Mouse (Mus musculus) layer of hippocampus, postnatal 25 days (tissue): ENCODE measurements around the gene Mtus2. TPM values are rescaled to one million over a fixed set of nuclear protein-coding genes. Genes with fewer than 3 reads are reported as not detected.

Source experiments
- DNase-seq, 2 experiments: peaks; one replicate each; pipeline ENCODE4 v3.0.0; 2022; ENCODE audit warnings: mixed read lengths in 2 of 2, low spot score in 1 of 2; ENCODE audit errors: extremely low spot score in 1 of 2
- total RNA-seq, 2 experiments: library from RNA; stranded (reverse); gene quantifications; 2 replicates each; pipeline ENCODE4 v1.2.3; 2021

The Mtus2 gene
- total RNA-seq, 2 experiments from 2014 or later: 30.0 to 35.6 TPM

- DNase-seq: no peak
Observed at GRCm38 (mm10) chr5:148026401-148027349, 69.6 kb downstream of the Mtus2 start.

GRCm38 (mm10) chr5:148027985-148028384 lies 70.9 kb downstream of the Mtus2 start:
- no peak for DNase-seq

GRCm38 (mm10) chr5:148041661-148042060 lies 84.5 kb downstream of the Mtus2 start:
- no peak for DNase-seq

GRCm38 (mm10) chr5:148048200-148048599 lies 91.1 kb downstream of the Mtus2 start:
- no peak for DNase-seq

- no peak for DNase-seq
Observed at GRCm38 (mm10) chr5:148049304-148049703, 92.2 kb downstream of the Mtus2 start.

DNA sequence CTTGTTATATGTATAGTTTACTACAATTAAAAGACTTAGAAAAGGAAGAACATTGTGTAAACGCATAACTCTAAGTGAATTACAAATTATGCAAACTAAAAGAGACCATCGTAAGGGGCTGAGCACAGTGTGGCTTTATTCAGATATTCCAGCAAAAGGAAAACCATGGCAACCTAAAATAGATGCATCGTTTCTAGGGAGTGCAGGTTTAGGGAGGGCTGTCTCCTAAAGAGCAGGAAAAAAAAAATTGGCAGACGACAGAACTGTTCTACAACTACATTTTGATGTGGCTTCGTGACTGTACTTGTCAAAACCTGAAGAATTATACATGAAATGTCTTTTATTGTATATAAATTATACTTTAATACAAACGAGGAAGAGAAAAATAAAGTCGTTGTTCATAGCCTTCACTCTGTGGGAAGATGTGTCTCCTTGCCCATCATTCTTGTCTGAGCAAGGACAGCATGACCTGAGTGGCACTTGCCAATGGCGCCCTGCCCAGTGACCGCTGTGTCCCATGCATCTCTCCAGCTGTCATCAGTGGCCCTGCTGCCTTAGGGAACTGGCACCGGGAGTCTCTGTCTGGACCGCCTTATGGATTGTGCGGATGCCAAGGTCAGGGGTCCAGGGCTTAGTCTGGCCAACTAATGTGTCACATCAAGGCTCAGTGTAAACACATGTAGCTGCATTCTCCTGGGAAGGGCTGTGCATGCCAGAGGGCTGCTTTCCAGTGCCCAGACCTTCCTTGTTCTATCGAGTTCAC lies 95.9 kb downstream of the Mtus2 start:
- DNase-seq: no peak

- no peak for DNase-seq
Observed at GRCm38 (mm10) chr5:148053609-148053990, 96.5 kb downstream of the Mtus2 start.

DNA sequence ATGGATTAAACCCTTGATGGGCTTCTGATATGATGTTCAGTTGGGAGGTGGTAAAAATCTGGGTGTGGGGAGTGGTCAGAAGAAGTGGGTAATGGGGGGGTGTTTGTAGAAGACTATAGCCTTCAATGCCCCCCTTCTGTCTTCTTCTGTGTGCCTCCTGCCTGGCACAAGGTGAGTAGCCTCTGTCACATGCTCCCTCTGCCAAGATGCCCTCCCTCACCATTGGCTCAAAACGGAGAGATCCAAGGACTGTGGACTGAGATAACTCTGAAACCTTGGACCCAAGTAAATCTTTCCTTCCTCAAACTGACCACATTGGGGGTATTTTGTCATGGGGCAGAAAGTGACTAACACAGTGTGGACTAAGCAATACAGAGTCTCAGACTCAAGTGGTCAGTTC lies 99.7 kb downstream of the Mtus2 start:
- DNase-seq: no peak

DNA sequence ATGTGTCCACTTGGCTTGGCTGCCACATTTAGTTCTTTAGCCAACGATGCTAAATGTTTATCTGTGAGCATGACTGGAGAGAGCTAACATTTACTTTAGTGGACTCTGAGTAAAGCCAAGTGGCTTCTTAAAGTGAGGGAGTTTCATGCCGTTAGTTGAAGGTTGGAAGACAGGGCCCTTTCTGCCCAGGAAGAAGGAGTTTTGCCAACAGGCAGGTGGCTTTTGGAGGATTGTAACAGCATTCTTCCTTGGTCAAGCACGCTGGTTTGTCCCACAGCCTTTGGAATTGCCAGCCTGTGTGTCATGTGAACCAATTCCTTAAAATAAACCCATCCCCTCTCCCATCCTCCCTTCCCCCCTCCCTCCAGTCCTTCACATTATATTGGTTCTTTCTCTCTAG lies 100.3 kb downstream of the Mtus2 start:
- DNase-seq: no peak

DNA sequence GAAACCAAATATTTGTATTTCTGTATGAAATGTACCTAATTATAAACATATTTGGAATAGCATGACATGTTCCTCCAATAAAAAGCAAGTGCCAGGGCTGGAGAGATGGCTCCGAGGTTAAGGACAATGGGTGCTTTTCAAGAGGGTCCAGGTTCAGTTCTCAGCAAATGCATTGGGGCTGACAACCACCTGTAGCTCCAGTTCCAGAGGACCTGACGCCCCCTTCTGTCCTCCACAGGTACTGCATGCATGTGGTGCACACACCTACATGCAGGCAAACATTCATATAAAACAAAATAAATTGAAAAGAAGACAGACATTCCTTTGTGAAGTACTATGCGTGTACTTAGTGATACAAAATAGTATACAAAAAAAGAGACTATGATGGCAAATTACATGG lies 102.2 kb downstream of the Mtus2 start:
- DNase-seq: no peak

- no peak for DNase-seq
Observed at GRCm38 (mm10) chr5:148061869-148062268, 104.7 kb downstream of the Mtus2 start.

GRCm38 (mm10) chr5:148063745-148064144 lies 106.6 kb downstream of the Mtus2 start:
- no peak for DNase-seq

DNA sequence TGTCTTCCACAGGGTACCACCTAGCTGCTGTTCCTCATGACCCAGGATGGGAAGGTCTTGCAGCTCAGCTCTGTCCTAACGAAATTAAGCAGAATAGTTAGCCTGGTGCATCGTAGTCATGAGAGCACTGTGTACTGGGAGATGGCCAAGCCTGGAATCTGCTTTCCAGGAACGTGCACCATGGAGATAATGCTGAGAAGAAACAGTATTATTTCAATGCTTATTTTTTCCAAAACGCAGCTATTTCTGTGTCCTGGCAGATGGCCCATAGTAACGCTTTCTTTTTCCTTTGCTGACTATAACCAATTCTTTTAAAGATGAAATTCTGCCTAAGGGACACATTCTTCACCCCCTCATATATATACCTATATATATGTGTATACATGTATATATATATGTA lies 108.1 kb downstream of the Mtus2 start:
- DNase-seq: peak in 1 of 2 experiments; percentile 18

DNA sequence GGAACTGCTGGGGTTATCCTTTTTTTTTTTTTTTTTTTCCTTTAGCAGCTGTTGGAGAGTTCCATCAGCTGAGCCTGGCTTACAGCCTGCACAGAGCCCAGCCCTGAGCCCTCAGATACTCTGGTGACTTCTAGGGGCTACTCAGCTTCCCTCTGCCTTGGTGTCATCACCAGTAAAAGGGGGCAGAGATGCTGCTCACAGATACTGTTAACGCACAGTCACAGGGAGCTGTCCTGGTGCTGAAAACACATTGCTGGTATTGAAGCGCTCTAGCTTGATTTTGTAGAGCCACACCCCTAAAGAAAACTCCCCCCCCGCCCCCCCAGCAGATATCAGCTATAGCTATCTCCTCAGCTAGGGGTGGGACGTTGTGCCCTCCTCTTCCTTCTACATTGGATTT lies 112.8 kb downstream of the Mtus2 start:
- no peak for DNase-seq

GRCm38 (mm10) chr5:148071800-148072199 lies 114.7 kb downstream of the Mtus2 start:
- DNase-seq: peak in 1 of 2 experiments; percentile 27

GRCm38 (mm10) chr5:148073461-148073860 lies 116.3 kb downstream of the Mtus2 start:
- no peak for DNase-seq

DNA sequence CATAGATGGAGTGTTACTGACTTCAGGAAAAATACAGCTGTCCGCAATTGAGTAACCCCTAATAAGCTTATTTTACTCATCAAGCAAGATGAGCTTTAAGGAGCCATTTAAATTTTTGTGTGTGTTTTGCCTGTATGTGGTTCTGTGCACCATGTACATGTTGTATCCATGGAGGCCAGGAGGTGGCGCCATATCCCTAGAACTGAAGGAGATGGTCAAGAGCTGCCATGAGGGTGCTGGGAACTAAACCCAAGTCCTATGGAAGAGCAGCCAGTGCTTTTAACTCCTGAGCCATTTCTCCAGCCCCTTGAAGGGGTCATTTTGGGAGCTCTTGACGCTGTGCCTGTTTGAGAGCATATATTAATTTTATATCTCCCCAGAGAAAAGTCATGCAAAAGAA lies 122.6 kb downstream of the Mtus2 start:
- DNase-seq: no peak

DNA sequence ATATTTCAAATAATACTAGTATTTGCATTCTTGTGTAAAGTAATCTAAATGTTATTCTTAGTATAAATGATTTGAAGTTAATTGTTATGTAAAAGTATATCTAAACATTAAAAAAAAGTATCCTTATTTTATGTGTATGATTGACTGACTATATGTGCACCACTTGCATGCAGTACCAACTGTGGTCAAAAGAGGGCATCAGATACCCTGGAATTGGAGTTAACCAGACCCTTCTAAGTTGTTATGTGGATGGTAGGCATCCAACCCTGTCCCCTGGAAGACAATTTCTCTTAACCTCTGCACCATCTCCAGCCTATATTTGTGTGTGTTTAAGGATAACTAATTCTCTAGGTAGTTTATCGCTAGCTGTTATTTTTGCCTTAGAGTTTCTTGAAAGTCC lies 126.4 kb downstream of the Mtus2 start:
- DNase-seq: no peak

- DNase-seq: no peak
Observed at GRCm38 (mm10) chr5:148084766-148085165, 127.6 kb downstream of the Mtus2 start.

DNA sequence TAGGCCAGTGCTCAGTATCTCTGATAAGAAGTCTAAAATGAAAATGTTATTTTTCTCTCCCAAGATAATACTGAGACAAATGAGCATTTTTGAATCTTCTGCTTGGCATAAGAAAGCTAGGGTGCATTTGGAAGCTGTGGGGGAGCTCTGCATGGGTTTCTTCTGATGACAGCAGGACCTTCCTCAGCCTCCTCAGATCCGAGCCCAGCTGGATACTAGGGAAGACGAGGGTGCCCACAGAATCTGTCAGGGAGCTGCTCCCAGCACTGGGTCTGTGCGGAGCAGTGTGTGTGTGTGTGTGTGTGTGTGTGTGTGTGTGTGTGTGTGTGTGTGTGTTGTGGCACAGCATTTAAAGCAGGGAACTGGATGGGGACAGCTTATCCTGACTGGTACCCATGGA lies 130.7 kb downstream of the Mtus2 start:
- DNase-seq: no peak

GRCm38 (mm10) chr5:148090191-148090821 lies 133.2 kb downstream of the Mtus2 start:
- DNase-seq: peak; percentile 16 to 31
